Mouse (Mus musculus) heart, embryonic 15.5 days (tissue): ENCODE results near the gene Krtap4-1. TPM values are rescaled to one million over a fixed set of nuclear protein-coding genes. Genes with fewer than 3 reads are reported as not detected.

Experiments used
- ATAC-seq: fragments of 200-750 bp; cut with Nextera tagmentation; replicated peaks from 2 replicates; pipeline ENCODE4 v1.8.0; 2017; ENCODE audit warnings: low read depth, moderate TSS enrichment; ENCODE audit not compliant: insufficient number of reproducible peaks, insufficient read depth, low FRiP score
- H3K27ac ChIP-seq: fragments of 300-500 bp; sonication (generic); 2 replicates; pipeline ENCODE4 v1.5.1; 2015; ENCODE audit warnings: mild to moderate bottlenecking, inconsistent platforms
- H3K27me3 ChIP-seq: fragments of 300-500 bp; sonication (generic); 2 replicates; pipeline ENCODE4 v1.6.1; 2015; ENCODE audit warnings: inconsistent platforms
- H3K36me3 ChIP-seq: fragments of 300-500 bp; sonication (generic); 2 replicates; pipeline ENCODE4 v1.6.1; 2015; ENCODE audit warnings: mild to moderate bottlenecking, inconsistent platforms
- H3K4me1 ChIP-seq: fragments of 300-500 bp; sonication (generic); replicated peaks from 2 replicates; pipeline ENCODE4 v1.6.1; 2015; ENCODE audit warnings: inconsistent platforms
- H3K4me2 ChIP-seq: fragments of 300-500 bp; sonication (generic); 2 replicates; pipeline ENCODE4 v1.6.1; 2015; ENCODE audit warnings: inconsistent platforms, mild to moderate bottlenecking, moderate library complexity
- H3K4me3 ChIP-seq: fragments of 300-500 bp; sonication (generic); 2 replicates; pipeline ENCODE4 v1.5.1; 2015; ENCODE audit warnings: mild to moderate bottlenecking, inconsistent platforms
- H3K9ac ChIP-seq: fragments of 300-500 bp; sonication (generic); 2 replicates; pipeline ENCODE4 v1.6.1; 2015; ENCODE audit warnings: mild to moderate bottlenecking, inconsistent platforms
- H3K9me3 ChIP-seq: fragments of 300-500 bp; sonication (generic); replicated peaks from 2 replicates; pipeline ENCODE4 v1.6.1; 2016; ENCODE audit warnings: inconsistent platforms
- WGBS: fragments of 180-500 bp; shearing (Covaris S2); methylation state at CpG from one replicate; pipeline ENCODE4 v1.1.7; 2015; ENCODE audit warnings: mixed read lengths; 5-methylcytosine and 5-hydroxymethylcytosine counted together
- polyA plus RNA-seq: library from polyadenylated mRNA; unstranded; fragments of >200 nt; fragmentation: Nextera tagmentation; extraction: Ambion mirVana; gene quantifications from 2 replicates; pipeline ENCODE4 v1.2.1, GENCODE M21; 2015

Gene Krtap4-1
- polyA plus RNA-seq, 1 experiment from 2014 or later: not detected

DNA sequence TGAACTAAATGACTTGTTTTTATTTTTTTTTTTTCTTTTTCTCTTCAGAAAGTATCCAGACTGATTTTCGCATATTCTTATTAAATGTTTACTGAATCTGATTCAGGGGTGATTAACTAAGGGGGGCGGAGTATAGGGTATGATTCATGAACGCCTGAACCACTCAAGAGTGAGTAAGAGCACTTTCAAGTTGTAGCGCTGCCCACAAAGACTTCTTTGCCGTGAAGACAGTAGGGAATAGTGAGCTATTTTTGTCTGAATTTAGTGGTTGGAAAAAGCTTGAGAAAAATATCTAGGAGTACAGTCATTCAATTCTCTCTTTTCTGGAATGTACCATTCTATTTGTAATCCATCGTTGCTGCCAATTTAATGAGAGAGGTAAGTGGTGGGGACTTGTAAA, 46.5 kb downstream of the Krtap4-1 start:
- Histone ChIP-seq H3K36me3 (no peaks in the 10 kb centered on the region), H3K9me3 (no peaks in the 10 kb centered on the region), H3K9ac (no peak overlapping the region), H3K27me3 (no peaks in the 10 kb centered on the region), H3K4me2 (no peak overlapping the region), H3K4me3 (no peak overlapping the region), H3K27ac (no peak overlapping the region), H3K4me1 (no peaks in the 10 kb centered on the region)
- ATAC-seq: no peak
- 69% methylated on average over 6 of the region's 6 CpGs for WGBS

GRCm38 (mm10) chr11:99581051-99581450, 47.0 kb downstream of the Krtap4-1 start:
- Histone ChIP-seq H3K4me1 (no peaks in the 10 kb centered on the region), H3K36me3 (no peaks in the 10 kb centered on the region), H3K27me3 (no peaks in the 10 kb centered on the region), H3K9me3 (no peaks in the 10 kb centered on the region), H3K27ac (no peak overlapping the region), H3K4me2 (no peak overlapping the region), H3K9ac (no peak overlapping the region), H3K4me3 (no peak overlapping the region)
- ATAC-seq: no peak
- 81% methylated on average over 5 of the region's 5 CpGs for WGBS

DNA sequence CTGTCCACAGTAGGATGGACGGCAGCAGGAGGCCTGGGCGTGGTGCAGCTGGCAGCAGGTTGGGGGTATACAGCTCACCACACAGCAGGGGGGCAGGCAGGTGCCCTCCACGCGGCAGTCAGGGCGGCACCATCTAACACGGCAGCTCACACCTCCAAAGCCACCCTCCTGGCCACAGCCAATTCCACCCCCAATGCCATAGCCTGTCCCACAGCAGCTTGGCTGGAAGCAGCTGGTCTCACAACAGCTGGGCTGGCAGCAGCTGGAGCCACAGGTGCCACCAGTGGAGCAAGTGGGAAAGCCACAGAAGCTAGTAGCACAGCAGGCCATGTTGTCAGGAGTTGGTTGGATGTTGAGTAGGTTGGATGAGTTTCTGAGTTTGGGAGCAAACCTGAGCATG, 47.4 kb downstream of the Krtap4-1 start, which contains the start of gene Krtap1-5:
Gene Krtap1-5 (minus strand): TSS at position 381 of the 400 bp plus-strand sequence.
- 84% methylated on average over 6 of the region's 6 CpGs for WGBS
- no peaks in the 10 kb centered on the region for H3K4me1 ChIP-seq
- H3K36me3 ChIP-seq: no peaks in the 10 kb centered on the region
- H3K4me2 ChIP-seq: no peak within 1 kb of the TSS
- ATAC-seq: no peak
- H3K4me3 ChIP-seq: no peak within 1 kb of the TSS
- H3K27ac ChIP-seq: no peak within 1 kb of the TSS
- H3K27me3 ChIP-seq: no peaks in the 10 kb centered on the region
- no peak within 1 kb of the TSS for H3K9ac ChIP-seq
- H3K9me3 ChIP-seq: no peaks in the 10 kb centered on the region

Other genes starting within 250 kb of the Krtap4-1 start
- gene Krt10, start 238.9 kb downstream of the Krtap4-1 start, polyA plus RNA-seq: 11.8 and 18.2 TPM in 2 replicates
- not detected in 2 replicates for gene Krt12, start 206.0 kb downstream of the Krtap4-1 start, polyA plus RNA-seq
- gene Krt20, start 190.1 kb downstream of the Krtap4-1 start, polyA plus RNA-seq: 0.43 and 0.68 TPM in 2 replicates
- 0.32 and 0.35 TPM in 2 replicates for gene Krt23, start 135.1 kb downstream of the Krtap4-1 start, polyA plus RNA-seq
- not detected in 2 replicates for gene Krt39, start 106.9 kb downstream of the Krtap4-1 start, polyA plus RNA-seq
- gene Krt40, start 85.1 kb downstream of the Krtap4-1 start, polyA plus RNA-seq: not detected in 2 replicates
- gene Krtap3-3, start 77.4 kb downstream of the Krtap4-1 start, polyA plus RNA-seq: not detected in 2 replicates
- not detected in 2 replicates for gene Krtap3-2, start 71.4 kb downstream of the Krtap4-1 start, polyA plus RNA-seq
- gene Gm11939, start 68.8 kb downstream of the Krtap4-1 start, polyA plus RNA-seq: not detected in 2 replicates
- gene Krtap3-1, start 61.6 kb downstream of the Krtap4-1 start, polyA plus RNA-seq: not detected in 2 replicates
- gene Krtap1-5, start 47.2 kb downstream of the Krtap4-1 start, polyA plus RNA-seq: not detected in 2 replicates
- gene Krtap1-4, start 44.6 kb downstream of the Krtap4-1 start, polyA plus RNA-seq: not detected in 2 replicates
- gene Krtap1-3, start 36.9 kb downstream of the Krtap4-1 start, polyA plus RNA-seq: not detected in 2 replicates
- not detected in 2 replicates for gene Krtap9-3, start 30.1 kb downstream of the Krtap4-1 start, polyA plus RNA-seq
- not detected in 2 replicates for gene Gm11938, start 24.9 kb downstream of the Krtap4-1 start, polyA plus RNA-seq
- gene Gm11937, start 18.0 kb downstream of the Krtap4-1 start, polyA plus RNA-seq: not detected in 2 replicates
- not detected in 2 replicates for gene Krtap2-4, start 13.4 kb downstream of the Krtap4-1 start, polyA plus RNA-seq
- not detected in 2 replicates for gene Gm11562, start 7.8 kb downstream of the Krtap4-1 start, polyA plus RNA-seq
- gene Krtap4-2, start 6.8 kb upstream of the Krtap4-1 start, polyA plus RNA-seq: not detected in 2 replicates
- not detected in 2 replicates for gene Krtap4-7, start 15.9 kb upstream of the Krtap4-1 start, polyA plus RNA-seq
- not detected in 2 replicates for gene Gm11555, start 22.0 kb upstream of the Krtap4-1 start, polyA plus RNA-seq
- gene Gm11563, start 30.7 kb upstream of the Krtap4-1 start, polyA plus RNA-seq: not detected in 2 replicates
- gene Krtap4-6, start 37.7 kb upstream of the Krtap4-1 start, polyA plus RNA-seq: not detected in 2 replicates
- gene Gm14190, start 62.5 kb upstream of the Krtap4-1 start, polyA plus RNA-seq: not detected in 2 replicates
- gene Gm14180, start 106.1 kb upstream of the Krtap4-1 start, polyA plus RNA-seq: not detected in 2 replicates
- gene Gm11595, start 144.7 kb upstream of the Krtap4-1 start, polyA plus RNA-seq: not detected in 2 replicates
- not detected in 2 replicates for gene Krtap4-8, start 152.5 kb upstream of the Krtap4-1 start, polyA plus RNA-seq
- gene Krtap4-9, start 157.0 kb upstream of the Krtap4-1 start, polyA plus RNA-seq: not detected in 2 replicates
- gene Gm11596, start 165.2 kb upstream of the Krtap4-1 start, polyA plus RNA-seq: not detected in 2 replicates
- not detected in 2 replicates for gene Gm11569, start 170.7 kb upstream of the Krtap4-1 start, polyA plus RNA-seq
- gene Gm11554, start 176.2 kb upstream of the Krtap4-1 start, polyA plus RNA-seq: not detected in 2 replicates
- not detected in 2 replicates for gene Krtap4-13, start 181.7 kb upstream of the Krtap4-1 start, polyA plus RNA-seq
- not detected in 2 replicates for gene Gm11564, start 187.4 kb upstream of the Krtap4-1 start, polyA plus RNA-seq
- not detected in 2 replicates for gene 2300003K06Rik, start 209.8 kb upstream of the Krtap4-1 start, polyA plus RNA-seq
- gene Krtap4-16, start 223.4 kb upstream of the Krtap4-1 start, polyA plus RNA-seq: not detected in 2 replicates
- not detected in 2 replicates for gene Gm11568, start 229.7 kb upstream of the Krtap4-1 start, polyA plus RNA-seq
- gene Gm11559, start 236.2 kb upstream of the Krtap4-1 start, polyA plus RNA-seq: not detected in 2 replicates
- not detected in 2 replicates for gene Krtap9-1, start 245.2 kb upstream of the Krtap4-1 start, polyA plus RNA-seq